Mouse (Mus musculus): ENCODE measurements around the gene Zfp296.

DNA sequence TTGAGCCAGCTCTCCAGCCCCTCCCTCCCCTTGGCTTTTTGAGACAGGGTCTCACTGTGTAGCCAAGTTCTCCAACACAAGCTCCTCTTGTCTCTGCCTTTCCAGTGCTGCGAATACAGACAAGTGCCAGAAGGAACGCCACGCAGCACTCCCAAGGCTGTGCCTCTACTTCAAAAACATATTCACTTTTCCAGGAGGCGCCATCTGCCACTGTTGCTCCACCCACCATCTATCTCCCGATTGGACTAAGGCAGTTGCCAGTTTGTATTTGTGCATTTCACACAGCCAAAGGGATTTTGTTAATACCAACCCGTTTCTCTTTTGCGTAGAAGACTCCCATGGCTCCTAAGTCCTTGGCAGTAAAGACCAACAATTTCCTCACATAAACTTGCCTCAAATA is 43.7 kb downstream of the Zfp296 start:
- no peak for TF ChIP-seq CTCF (IDR thresholded peaks at IDR 0.05; ENCODE audit: low read depth, low read length)
- TF ChIP-seq POLR2A (IDR thresholded peaks at IDR 0.05; ENCODE audit: extremely low read depth, insufficient read depth, low read length) = no peak

Measured in liver, adult 2 months (tissue).